Mouse (Mus musculus): ENCODE data around the gene Fbxl5.

Fbxl5 gene

GRCm38 (mm10) chr5:43781977-43782930 is 39.2 kb downstream of the Fbxl5 start:
- DNase-seq (ENCODE audit: low spot score): peak; percentile 70

DNA sequence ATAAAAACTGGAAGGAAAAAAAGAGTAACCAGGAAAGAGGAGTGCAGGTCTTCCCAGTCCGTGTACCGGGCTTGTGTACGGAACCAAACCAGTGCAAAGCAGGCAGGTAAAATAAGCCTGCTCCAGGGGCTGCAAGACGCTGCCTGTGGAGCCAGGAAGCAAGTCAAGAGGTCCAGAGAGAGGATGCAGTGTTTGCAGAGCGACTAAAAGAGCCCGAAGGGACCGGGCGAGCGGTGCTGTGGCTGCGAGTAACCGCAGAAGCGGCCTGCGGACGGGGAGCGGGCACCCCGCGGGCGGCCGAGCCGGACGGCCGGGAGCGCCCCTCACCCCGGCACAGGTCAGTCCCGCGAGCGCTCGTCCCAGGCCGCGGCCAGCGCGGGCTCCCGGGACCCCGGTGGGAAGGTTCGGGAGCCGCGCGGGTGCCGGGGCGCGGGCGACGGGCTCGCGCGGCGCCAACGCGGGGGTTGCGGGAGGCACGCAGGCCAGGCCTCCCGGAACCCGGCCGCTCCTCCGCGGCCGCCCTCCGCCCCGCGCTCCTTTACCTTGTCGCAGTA is 39.9 kb downstream of the Fbxl5 start:
- peak; percentile 20 for DNase-seq (ENCODE audit: low spot score)

DNA sequence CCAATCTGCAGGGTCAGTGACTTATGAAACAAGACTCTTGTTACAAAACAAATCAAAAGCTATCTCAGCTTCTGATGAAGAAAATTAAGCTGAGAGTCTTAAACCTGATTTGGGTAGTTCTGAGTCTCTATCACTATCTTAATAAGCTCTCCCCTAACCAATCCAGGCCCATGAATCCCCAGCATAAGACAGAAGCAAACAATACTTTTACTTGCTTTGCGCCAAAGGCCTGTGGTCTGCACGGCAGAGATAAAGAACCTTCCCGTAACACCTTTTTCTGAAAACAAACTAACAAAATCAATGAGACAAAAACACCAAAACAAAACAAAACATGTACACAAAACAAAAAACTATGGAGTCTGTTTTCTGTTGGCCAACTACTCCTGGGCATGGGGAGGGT is 42.9 kb downstream of the Fbxl5 start:
- DNase-seq (ENCODE audit: low spot score): no peak

DNA sequence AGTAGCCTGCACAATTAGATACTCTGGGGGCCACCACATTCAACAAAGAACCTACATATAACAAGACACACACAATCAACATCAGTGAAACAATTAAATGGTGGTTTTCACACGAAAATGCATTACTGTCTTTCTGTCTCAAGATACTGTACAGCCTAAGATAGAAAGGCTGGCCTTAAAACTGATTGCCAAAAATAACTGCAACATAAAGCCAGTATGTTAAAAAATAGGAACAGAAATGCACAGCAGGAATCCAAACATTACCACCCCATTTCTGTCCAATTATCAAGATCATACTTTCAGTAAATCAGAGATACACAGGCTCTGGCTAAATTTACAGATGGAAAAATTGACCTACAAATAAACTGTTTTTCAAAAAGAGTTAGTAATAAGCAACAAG is 44.4 kb downstream of the Fbxl5 start:
- DNase-seq (ENCODE audit: low spot score): no peak

- DNase-seq (ENCODE audit: low spot score): no peak
Observed at GRCm38 (mm10) chr5:43776407-43776806, 45.0 kb downstream of the Fbxl5 start.

- DNase-seq (ENCODE audit: low spot score): no peak
Observed at GRCm38 (mm10) chr5:43771555-43771954, 49.9 kb downstream of the Fbxl5 start.

DNA sequence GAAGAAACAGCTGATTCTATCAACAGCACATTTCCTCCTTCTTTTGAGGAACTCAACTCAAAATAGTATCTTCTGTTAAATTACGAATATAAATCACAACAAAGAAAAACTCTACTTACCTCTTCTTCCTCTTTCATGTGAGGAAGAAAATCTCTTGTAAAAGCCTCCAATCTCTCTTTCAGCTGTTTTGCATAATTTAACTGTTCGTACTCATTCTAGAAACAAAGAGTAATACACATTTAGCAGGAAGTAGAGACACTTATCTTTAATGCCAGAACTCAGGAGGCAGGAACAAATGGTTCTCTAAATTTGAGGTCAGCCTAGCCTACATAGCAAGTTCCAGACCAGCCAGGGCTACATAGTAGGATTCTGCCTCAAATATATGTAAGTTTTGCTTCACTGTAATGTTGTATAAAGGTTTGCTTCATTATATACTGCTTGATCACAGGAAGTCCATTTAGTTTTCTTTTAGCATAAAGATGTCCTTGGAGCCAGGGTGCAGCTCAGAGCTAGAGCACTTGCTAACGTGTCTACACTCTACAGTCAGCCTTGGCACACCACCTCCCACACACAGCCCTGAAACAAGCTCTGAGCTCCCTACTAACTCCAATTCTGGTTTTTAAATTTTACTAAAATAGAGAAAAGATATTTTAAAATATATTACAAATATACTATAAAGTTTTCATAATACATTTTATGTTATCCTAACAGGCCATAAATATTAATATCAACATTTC is 50.7 kb downstream of the Fbxl5 start:
- DNase-seq (ENCODE audit: low spot score): no peak

DNA sequence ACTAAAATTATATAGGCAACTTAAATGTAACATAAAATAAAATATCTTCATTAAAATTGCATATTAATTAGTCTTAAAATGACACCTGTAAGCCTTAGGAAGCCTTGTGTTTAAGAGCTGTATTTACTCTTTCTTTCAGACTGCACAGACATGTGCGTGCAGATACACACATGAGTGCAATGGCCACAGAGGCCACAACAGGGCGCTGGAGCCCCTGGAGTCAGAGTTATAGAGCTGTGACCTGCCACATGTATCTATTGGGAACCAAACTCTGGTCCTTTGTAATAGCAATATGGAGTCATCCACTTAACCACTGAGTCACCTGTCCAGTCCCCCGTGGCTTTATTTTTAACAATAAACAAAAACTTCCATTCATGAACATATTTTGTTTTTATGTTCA is 72.3 kb downstream of the Fbxl5 start:
- DNase-seq (ENCODE audit: low spot score): no peak

DNA sequence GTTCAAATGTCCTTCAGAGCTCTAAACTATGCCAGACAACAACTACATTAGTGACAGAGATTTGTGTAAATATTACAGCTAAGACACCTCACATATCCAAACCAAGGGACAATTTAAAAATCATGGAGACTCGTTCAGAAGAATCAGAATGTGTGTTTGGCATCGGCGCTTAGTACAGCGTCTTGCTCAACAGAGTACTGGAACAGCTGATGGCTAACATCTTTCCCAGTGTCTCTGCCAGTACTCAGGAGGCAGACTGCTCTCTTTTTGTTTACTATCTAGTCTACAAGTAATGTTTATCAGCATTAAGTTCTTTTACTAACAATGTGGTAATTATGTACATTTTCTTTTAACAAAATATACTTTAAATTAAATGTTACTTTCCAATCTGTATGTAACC is 73.4 kb downstream of the Fbxl5 start:
- no peak for DNase-seq (ENCODE audit: low spot score)

DNA sequence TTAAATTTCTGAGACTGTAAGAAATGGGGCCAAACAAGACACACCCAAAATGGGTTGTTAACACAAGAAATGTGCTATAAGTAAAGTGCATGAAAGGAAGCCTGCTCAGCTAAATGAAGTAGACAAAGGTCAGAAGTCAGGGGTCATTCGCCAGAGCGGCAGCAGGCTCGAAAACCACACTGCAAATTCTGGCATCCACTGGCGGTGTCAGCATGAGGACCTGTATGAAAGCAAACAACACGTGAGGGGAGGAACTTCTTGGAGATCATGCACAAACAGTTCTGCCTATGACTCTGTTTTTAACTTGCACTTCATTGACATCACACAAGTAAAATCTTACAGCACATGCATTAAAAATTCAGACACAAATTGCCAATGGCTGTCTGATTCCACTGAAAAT is 76.3 kb downstream of the Fbxl5 start:
- no peak for DNase-seq (ENCODE audit: low spot score)

DNA sequence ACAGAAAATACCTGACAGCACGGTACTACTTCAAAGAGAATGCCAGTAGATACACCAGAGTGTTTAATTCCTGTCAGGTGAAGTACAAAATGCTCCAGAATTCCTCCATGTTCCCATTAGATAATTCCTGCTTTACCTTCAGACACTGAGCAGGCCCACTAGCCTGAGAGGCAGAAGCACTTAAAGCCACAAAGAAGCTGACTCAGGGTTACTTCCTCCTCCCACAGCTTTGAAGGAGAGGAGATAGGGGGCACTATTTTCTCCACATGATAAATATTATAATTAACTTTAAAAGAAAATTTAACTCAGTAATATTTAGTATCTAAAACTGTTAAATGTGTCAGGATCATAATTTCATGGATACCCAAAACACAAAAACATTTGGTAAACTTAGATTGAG is 77.3 kb downstream of the Fbxl5 start:
- DNase-seq (ENCODE audit: low spot score): no peak

DNA sequence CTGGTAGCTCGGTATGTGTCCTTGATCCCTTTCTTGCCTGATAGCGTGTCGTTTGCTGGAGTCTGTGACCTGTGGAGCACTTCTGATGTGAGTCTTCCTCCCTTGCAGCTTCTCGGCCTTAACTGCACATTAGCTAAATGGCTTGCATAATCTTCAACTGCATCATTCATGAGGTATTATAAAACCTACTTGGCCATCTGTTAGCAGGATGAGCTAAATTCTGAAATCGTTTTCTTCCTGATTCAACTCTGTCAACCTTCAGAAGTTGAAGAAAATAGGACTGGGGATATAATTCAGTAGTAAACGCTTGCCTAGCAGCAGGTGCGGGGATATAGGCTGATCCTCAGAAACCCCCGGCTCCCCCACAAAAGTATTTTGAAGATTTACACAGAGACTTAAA is 89.1 kb downstream of the Fbxl5 start:
- DNase-seq (ENCODE audit: low spot score): no peak

- no peak for DNase-seq (ENCODE audit: low spot score)
Observed at GRCm38 (mm10) chr5:43728375-43729165, 92.9 kb downstream of the Fbxl5 start.

DNA sequence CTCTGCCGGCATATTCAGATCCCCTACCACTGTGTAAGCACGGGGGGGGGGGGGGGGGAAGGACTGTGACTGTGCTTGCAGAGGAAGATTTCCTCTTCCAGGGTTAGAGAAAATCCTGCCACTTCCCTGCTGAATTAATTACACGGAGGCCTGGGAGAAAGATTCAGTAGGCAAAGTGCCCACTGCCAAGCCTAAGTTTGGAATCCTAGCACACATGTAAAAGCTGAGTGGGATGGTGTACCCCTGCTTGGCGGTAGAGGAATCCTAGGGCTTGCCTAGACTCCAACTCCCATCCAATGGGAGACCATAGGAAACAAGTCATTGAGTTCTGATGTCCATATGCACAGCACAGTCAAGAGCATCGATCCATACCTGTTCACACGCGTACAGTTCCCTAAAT is 97.6 kb downstream of the Fbxl5 start:
- DNase-seq (ENCODE audit: low spot score): no peak

- DNase-seq (ENCODE audit: low spot score): no peak
Observed at GRCm38 (mm10) chr5:43722452-43722783, 99.0 kb downstream of the Fbxl5 start.

GRCm38 (mm10) chr5:43721538-43722451 is 99.6 kb downstream of the Fbxl5 start:
- no peak for DNase-seq (ENCODE audit: low spot score)

DNA sequence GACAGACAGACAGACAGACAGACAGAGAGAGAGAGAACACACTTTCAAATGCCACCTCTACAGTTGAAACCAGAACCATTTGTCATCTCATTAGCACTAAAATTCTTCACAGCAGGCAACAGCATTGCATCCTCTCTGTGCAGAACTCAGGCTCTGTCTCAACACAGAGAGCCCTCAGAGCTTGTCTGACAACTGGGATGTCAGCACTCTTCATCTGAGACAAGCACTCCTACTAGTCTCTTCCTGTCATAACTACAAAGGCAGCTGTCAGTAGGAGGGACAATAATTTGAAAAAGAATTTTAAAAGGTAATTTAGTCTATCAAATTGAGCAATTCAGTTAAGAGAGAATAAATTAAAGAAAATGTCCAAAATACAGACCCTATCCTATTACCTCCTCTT is 122.2 kb downstream of the Fbxl5 start:
- no peak for DNase-seq (ENCODE audit: low spot score)

DNA sequence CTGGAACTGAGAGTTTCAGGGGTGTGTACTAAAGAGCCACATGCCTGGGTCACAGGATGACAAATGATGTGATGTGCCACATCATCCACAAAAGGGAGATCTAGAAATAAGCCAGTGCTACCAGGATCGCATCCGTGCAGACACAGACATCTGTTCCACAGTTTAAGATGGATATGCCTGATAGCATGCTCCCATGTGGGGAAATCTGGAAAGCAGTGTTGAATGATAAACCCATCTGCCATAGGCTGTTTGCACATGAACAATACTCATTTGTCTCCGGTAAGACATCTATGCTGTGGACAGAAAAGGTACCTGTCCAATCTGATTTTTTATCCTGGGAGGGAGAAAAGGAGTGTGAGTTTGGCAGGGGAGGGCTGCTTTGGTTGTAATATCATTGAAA is 124.3 kb downstream of the Fbxl5 start:
- DNase-seq (ENCODE audit: low spot score): no peak
